Mouse (Mus musculus): ENCODE data around the gene Arid5b. TPM values are rescaled to one million over a fixed set of nuclear protein-coding genes. Genes with fewer than 3 reads are reported as not detected.

Arid5b gene
- polyA plus RNA-seq, 1 experiment from 2014 or later, result 21.5 TPM

DNA sequence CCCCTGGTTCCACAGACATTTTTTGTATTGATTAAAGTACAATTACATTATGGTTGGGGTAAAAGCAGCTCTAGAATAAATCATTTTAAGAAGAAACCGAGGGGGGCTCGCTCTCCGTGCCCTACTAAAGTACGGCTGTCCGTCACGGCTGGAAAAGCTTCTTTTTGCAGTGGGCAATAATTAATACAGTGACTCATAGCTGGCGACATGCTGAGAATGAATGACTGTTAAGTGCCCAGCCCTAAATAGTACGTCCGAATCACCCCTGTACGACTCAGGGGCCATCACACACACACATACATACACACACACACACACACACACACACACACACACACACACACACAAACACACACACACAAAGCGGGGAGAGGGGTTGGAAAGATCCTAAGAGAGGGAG is 75.2 kb downstream of the Arid5b start:
- H3K27ac ChIP-seq (replicated peaks), result no peak overlapping the region
- H3K4me2 ChIP-seq, result no peak overlapping the region
- H3K4me3 ChIP-seq, result no peak overlapping the region
- H3K9me3 ChIP-seq, result no peaks in the 10 kb centered on the region
- peaks cover 10% of the 10 kb centered on the region for H3K4me1 ChIP-seq (replicated peaks)
- H3K36me3 ChIP-seq, result peaks cover 19% of the 10 kb centered on the region; the same call in 1 of the 2 replicates
- WGBS, result 54% methylated on average over 11 of the region's 11 CpGs
- ATAC-seq (ENCODE audit: low read depth), result no peak
- H3K27me3 ChIP-seq, result no peaks in the 10 kb centered on the region
- no peak overlapping the region for H3K9ac ChIP-seq

DNA sequence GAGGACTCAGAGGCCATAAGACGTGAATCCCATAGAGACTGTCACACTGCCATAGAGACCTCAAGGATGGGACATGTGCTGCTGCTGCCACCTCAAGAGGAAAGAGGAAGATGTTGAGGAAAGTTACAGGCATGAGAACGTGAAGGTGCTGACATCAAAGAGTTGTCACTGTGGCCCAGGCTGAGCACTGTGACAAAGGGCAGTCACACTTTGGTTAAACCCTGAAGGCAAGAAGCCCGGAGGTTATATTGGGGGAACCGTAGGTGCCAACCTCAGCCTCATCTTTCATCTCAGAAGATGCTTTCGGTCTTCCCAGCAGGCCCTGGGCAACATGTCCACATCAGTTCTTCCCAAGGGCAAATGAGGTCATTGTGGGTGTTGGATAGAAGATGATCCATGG is 79.1 kb downstream of the Arid5b start:
- Histone ChIP-seq H3K27me3 (no peaks in the 10 kb centered on the region), H3K9me3 (no peaks in the 10 kb centered on the region), H3K36me3 (peaks cover 19% of the 10 kb centered on the region; the same call in 1 of the 2 replicates), H3K4me3 (no peak overlapping the region), H3K9ac (no peak overlapping the region), H3K4me1 (replicated peaks) (peaks cover 13% of the 10 kb centered on the region), H3K27ac (replicated peaks) (no peak overlapping the region), H3K4me2 (no peak overlapping the region)
- 91% methylated on average over 5 of the region's 5 CpGs for WGBS
- no peak for ATAC-seq (ENCODE audit: low read depth)

GRCm38 (mm10) chr10:68196324-68196723 is 82.2 kb downstream of the Arid5b start:
- 79% methylated on average over 9 of the region's 9 CpGs for WGBS
- ATAC-seq (ENCODE audit: low read depth), result no peak

DNA sequence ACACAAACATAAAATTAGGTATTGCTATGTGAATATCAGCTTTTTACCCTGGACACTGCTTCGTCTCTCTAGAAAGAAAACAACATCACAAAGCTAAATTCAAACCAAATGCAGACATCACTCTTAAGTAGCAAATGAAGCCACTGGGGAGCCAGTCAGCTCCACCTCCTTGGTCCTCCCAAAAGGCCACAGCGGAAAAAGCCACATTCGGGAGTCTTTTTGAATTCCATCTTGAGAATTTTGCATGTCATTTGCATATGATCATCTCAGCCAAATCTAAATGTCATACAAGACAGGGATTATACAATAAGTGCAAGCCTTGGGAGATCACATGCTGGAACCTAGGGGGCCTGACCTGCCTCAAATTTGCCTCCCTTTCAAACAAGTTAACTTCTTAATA is 85.0 kb downstream of the Arid5b start:
- no peak overlapping the region for H3K4me3 ChIP-seq
- no peaks in the 10 kb centered on the region for H3K27me3 ChIP-seq
- WGBS, result 46% methylated on average over 3 of the region's 3 CpGs
- no peak overlapping the region for H3K4me2 ChIP-seq
- no peak overlapping the region for H3K9ac ChIP-seq
- H3K27ac ChIP-seq (replicated peaks), result peak overlapping the region; percentile 50; the same call in 1 of the 2 replicates
- H3K36me3 ChIP-seq, result no peaks in the 10 kb centered on the region
- ATAC-seq (ENCODE audit: low read depth), result no peak
- H3K9me3 ChIP-seq, result no peaks in the 10 kb centered on the region
- H3K4me1 ChIP-seq (replicated peaks), result peaks cover 45% of the 10 kb centered on the region

More at GRCm38 (mm10) chr10:68196324-68196723, 82.2 kb downstream of the Arid5b start:
- H3K27me3 ChIP-seq, result no peaks in the 10 kb centered on the region
- H3K4me3 ChIP-seq, result no peak overlapping the region
- H3K9ac ChIP-seq, result no peak overlapping the region
- peaks cover 33% of the 10 kb centered on the region for H3K4me1 ChIP-seq (replicated peaks)
- 0 out of 2 replicates have a peak, but pooled peaks cover 7% of the 10 kb centered on the region for H3K36me3 ChIP-seq
- no peak overlapping the region for H3K4me2 ChIP-seq
- no peaks in the 10 kb centered on the region for H3K9me3 ChIP-seq
- no peak overlapping the region for H3K27ac ChIP-seq (replicated peaks)

- Histone ChIP-seq H3K4me3 (no peak overlapping the region), H3K9ac (no peak overlapping the region), H3K4me1 (replicated peaks) (peaks cover 45% of the 10 kb centered on the region), H3K27ac (replicated peaks) (peak overlapping the region; percentile 50; the same call in 1 of the 2 replicates), H3K4me2 (no peak overlapping the region), H3K36me3 (no peaks in the 10 kb centered on the region), H3K9me3 (no peaks in the 10 kb centered on the region), H3K27me3 (no peaks in the 10 kb centered on the region)
- ATAC-seq (ENCODE audit: low read depth), result no peak
- WGBS, result 33% methylated on average over 3 of the region's 3 CpGs
These were observed 85.7 kb downstream of the Arid5b start for GRCm38 (mm10) chr10:68192824-68193255.

DNA sequence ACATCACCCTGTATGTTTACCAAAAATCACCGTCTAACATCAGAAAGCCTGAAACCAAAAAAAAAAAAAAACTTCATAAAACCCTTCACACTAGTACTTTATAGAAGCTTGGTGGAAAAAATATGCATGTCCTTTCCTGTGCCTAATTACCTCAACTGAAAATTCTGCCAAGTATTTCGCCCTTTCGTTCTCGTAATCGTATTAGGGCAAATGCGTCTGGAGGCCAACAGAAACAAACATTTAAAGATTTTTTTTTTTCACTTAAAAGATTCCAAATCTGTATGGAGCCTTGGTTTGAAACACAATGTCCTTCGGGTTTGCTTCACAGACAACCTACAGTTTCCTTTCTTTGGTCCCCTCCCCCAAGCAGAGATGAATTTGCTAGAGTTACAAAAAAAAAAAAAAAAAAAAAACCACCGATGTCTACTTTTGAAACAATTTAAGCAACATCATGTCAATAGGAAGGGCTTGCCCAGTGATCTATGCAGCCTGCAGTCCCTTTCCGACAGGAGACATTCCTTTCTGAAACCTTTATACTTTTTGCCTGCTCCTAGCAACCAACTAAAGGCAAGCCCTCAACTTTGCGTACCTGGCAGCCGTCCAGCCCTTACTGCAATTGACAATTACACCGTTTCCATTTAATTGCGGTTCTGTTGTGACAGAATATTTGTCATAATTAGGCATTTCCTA is 86.7 kb downstream of the Arid5b start:
- Histone ChIP-seq H3K36me3 (no peaks in the 10 kb centered on the region), H3K9ac (no peak overlapping the region), H3K9me3 (no peaks in the 10 kb centered on the region), H3K27me3 (no peaks in the 10 kb centered on the region), H3K27ac (replicated peaks) (0 out of 2 replicates have a peak overlapping the region, but pooled peaks have one; percentile 33), H3K4me2 (peak overlapping the region; percentile 30), H3K4me3 (no peak overlapping the region), H3K4me1 (replicated peaks) (peaks cover 45% of the 10 kb centered on the region)
- ATAC-seq (ENCODE audit: low read depth), result no peak
- 30% methylated on average over 13 of the region's 13 CpGs for WGBS

DNA sequence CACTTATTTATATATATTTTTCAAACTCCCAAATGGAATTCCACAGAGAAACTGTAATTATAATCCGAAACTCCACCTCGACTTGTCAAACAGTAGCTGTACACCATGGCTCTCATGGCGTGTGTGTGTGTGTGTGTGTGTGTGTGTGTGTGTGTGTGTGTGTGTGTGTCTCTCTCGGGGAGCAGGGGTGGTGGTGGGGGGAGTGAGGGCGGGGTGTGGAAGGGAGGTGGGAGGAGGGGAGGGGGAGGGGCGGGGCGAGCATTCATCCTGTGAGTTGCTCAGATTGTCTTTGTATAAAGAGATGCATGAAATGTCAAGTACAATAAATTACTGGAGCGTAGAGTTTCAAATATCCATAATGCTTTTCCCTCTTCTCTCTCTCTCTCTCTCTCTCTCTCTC is 87.4 kb downstream of the Arid5b start:
- 0 out of 2 replicates have a peak, but pooled peaks have one; percentile 27 for ATAC-seq (ENCODE audit: low read depth)
- Histone ChIP-seq H3K27ac (replicated peaks) (no peak overlapping the region), H3K27me3 (no peaks in the 10 kb centered on the region), H3K4me2 (peak overlapping the region; percentile 30), H3K9ac (no peak overlapping the region), H3K4me1 (replicated peaks) (peaks cover 39% of the 10 kb centered on the region), H3K36me3 (0 out of 2 replicates have a peak, but pooled peaks cover under 1% of the 10 kb centered on the region), H3K9me3 (no peaks in the 10 kb centered on the region), H3K4me3 (no peak overlapping the region)
- 56% methylated on average over 5 of the region's 8 CpGs for WGBS

DNA sequence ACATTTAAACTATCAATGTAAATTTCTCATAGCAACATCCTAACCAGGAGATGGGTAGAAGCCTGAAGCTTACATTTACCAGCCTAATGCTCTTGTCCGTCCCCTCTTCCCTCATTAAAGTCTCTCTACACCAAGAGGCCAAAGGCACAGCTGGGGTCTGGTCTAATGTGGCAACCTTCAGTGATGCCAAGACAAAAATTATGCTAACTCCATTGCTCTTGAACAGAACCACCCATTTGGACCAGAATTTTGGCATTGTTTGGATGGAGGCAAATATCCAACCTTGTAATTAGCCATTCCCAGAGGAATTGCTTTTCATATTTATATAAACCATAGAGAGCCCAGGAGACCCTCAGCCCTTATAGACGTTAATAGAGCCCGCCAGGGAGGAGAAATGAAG is 88.7 kb downstream of the Arid5b start:
- 69% methylated on average over 3 of the region's 3 CpGs for WGBS
- no peak for ATAC-seq (ENCODE audit: low read depth)
- peaks cover 35% of the 10 kb centered on the region for H3K4me1 ChIP-seq (replicated peaks)
- H3K36me3 ChIP-seq, result peaks cover 11% of the 10 kb centered on the region
- no peak overlapping the region for H3K4me2 ChIP-seq
- no peak overlapping the region for H3K27ac ChIP-seq (replicated peaks)
- H3K4me3 ChIP-seq, result no peak overlapping the region
- H3K9ac ChIP-seq, result no peak overlapping the region
- no peaks in the 10 kb centered on the region for H3K27me3 ChIP-seq
- no peaks in the 10 kb centered on the region for H3K9me3 ChIP-seq

GRCm38 (mm10) chr10:68183096-68183495 is 95.4 kb downstream of the Arid5b start:
- H3K9me3 ChIP-seq, result no peaks in the 10 kb centered on the region
- peaks cover 5% of the 10 kb centered on the region; the same call in 1 of the 2 replicates for H3K4me1 ChIP-seq (replicated peaks)
- no peak overlapping the region for H3K27ac ChIP-seq (replicated peaks)
- H3K9ac ChIP-seq, result no peak overlapping the region
- peaks cover 12% of the 10 kb centered on the region for H3K36me3 ChIP-seq
- no peak overlapping the region for H3K4me3 ChIP-seq
- no peaks in the 10 kb centered on the region for H3K27me3 ChIP-seq
- no peak overlapping the region for H3K4me2 ChIP-seq
- 87% methylated on average over 7 of the region's 7 CpGs for WGBS
- ATAC-seq (ENCODE audit: low read depth), result no peak

- 71% methylated on average over 6 of the region's 6 CpGs for WGBS
- Histone ChIP-seq H3K4me2 (no peak overlapping the region), H3K4me1 (replicated peaks) (peaks cover 5% of the 10 kb centered on the region; the same call in 1 of the 2 replicates), H3K4me3 (no peak overlapping the region), H3K27me3 (no peaks in the 10 kb centered on the region), H3K36me3 (peaks cover 12% of the 10 kb centered on the region), H3K9ac (no peak overlapping the region), H3K9me3 (no peaks in the 10 kb centered on the region), H3K27ac (replicated peaks) (peak overlapping the region; percentile 34; the same call in 1 of the 2 replicates)
- ATAC-seq (ENCODE audit: low read depth), result no peak
These were observed 96.3 kb downstream of the Arid5b start for GRCm38 (mm10) chr10:68182266-68182665.

DNA sequence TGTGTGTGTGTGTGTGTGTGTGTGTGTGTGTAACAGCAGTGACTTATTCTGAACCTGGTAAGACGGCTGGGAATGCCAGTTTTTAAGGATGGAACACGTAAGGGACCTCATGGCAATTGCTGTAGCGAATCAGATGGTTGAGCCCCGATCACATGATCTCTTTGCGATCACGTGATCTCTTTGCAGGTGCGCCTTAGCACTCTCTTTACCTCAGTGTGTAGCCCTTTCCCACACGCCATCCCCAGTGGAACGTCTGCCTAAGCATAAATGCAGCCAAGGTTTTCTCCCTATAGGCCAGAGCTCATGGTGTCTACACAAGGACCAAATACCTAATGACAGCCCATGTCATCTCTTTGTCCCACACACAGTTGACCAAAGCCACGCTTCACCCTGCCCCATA is 97.4 kb downstream of the Arid5b start:
- WGBS, result 91% methylated on average over 10 of the region's 10 CpGs
- H3K36me3 ChIP-seq, result peaks cover 12% of the 10 kb centered on the region
- H3K4me3 ChIP-seq, result no peak overlapping the region
- H3K27ac ChIP-seq (replicated peaks), result no peak overlapping the region; the same call in 1 of the 2 replicates
- H3K27me3 ChIP-seq, result no peaks in the 10 kb centered on the region
- ATAC-seq (ENCODE audit: low read depth), result no peak
- H3K4me1 ChIP-seq (replicated peaks), result peaks cover 8% of the 10 kb centered on the region; the same call in 1 of the 2 replicates
- H3K9me3 ChIP-seq, result no peaks in the 10 kb centered on the region
- H3K9ac ChIP-seq, result no peak overlapping the region
- no peak overlapping the region for H3K4me2 ChIP-seq

- Histone ChIP-seq H3K4me1 (replicated peaks) (peaks cover 8% of the 10 kb centered on the region; the same call in 1 of the 2 replicates), H3K4me3 (no peak overlapping the region), H3K27ac (replicated peaks) (no peak overlapping the region), H3K36me3 (peaks cover 7% of the 10 kb centered on the region), H3K4me2 (no peak overlapping the region), H3K27me3 (no peaks in the 10 kb centered on the region), H3K9ac (no peak overlapping the region), H3K9me3 (no peaks in the 10 kb centered on the region)
- ATAC-seq (ENCODE audit: low read depth), result no peak
- WGBS, result 92% methylated on average over 7 of the region's 7 CpGs
These were observed 97.8 kb downstream of the Arid5b start for GRCm38 (mm10) chr10:68180721-68181120.

All from neural tube, embryonic 13.5 days (tissue).